Mouse (Mus musculus) ES-Bruce4 (cell line): ENCODE data around the gene Adh7.

Source experiments
- CTCF ChIP-seq: IDR thresholded peaks from one replicate; pipeline ENCODE4 v1.8.1; 2011; ENCODE audit warnings: low read depth, low read length
- EP300 ChIP-seq: IDR thresholded peaks from 2 replicates; pipeline ENCODE4 v1.6.1; 2011; ENCODE audit warnings: low read depth, low read length; ENCODE audit not compliant: insufficient read depth
- POLR2A ChIP-seq: IDR thresholded peaks from one replicate; pipeline ENCODE4 v1.8.1; 2011; ENCODE audit warnings: low read length; ENCODE audit not compliant: insufficient read depth

DNA sequence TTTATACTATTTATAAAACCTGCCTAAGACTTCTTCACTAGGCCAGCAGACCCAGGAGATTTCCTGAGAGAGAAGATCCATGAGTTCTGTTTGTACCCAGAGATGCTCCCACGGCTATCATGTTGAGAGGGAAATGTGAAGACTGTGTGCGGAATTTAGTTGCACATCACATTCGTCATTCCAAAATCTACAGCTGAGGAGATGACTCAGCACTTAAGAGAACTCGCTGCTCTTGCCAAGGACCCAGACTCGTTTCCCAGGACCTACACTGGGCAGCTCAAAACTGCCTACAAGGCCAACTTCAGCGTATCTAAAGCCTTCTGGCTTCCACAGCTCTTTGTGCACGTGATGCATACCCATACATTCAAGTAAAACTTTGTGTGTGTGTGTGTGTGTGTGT is 25.3 kb upstream of the Adh7 start:
- TF ChIP-seq POLR2A (no peak), CTCF (no peak), EP300 (no peak)
